Mouse (Mus musculus) erythroblast, embryonic 14.5 days (primary cell): ENCODE results near the gene Adamts4.

Experiments used
- GATA1 ChIP-seq: IDR thresholded peaks from 2 replicates; pipeline ENCODE4 v1.6.1; 2012; ENCODE audit warnings: low read length, inconsistent platforms, mixed read lengths
- TAL1 ChIP-seq: IDR thresholded peaks from 3 replicates; pipeline ENCODE4 v1.6.1; 2012; ENCODE audit warnings: low read length, inconsistent platforms, mixed read lengths

GRCm38 (mm10) chr1:171247916-171248315, 2.3 kb upstream of the Adamts4 start:
- no peak for TF ChIP-seq GATA1
- no peak for TF ChIP-seq TAL1
